Mouse (Mus musculus) limb, embryonic 11.5 days (tissue): ENCODE measurements around the gene Phyhipl. TPM values are rescaled to one million over a fixed set of nuclear protein-coding genes. Genes with fewer than 3 reads are reported as not detected.

Experiments used
- ATAC-seq: fragments of 200-750 bp; cut with Nextera tagmentation; 2 replicates; pipeline ENCODE4 v1.8.0; 2017; ENCODE audit warnings: low read depth; ENCODE audit not compliant: insufficient number of reproducible peaks, low FRiP score, low TSS enrichment
- DNase-seq: peaks from one replicate; pipeline ENCODE4 v3.0.0-alpha.2; 2015; ENCODE audit warnings: low spot score
- H3K27ac ChIP-seq: fragments of 300-500 bp; sonication (generic); replicated peaks from 2 replicates; pipeline ENCODE4 v1.5.1; 2014; ENCODE audit warnings: low read depth, mild to moderate bottlenecking, low read length
- H3K27me3 ChIP-seq: fragments of 300-500 bp; sonication (generic); 2 replicates; pipeline ENCODE4 v1.6.1; 2014; ENCODE audit warnings: mild to moderate bottlenecking, low read length, mixed read lengths; ENCODE audit not compliant: control insufficient read depth, insufficient read depth
- H3K36me3 ChIP-seq: fragments of 300-500 bp; sonication (generic); 2 replicates; pipeline ENCODE4 v1.6.1; 2014; ENCODE audit warnings: mild to moderate bottlenecking, low read length, moderate library complexity, mixed read lengths; ENCODE audit not compliant: control insufficient read depth, insufficient read depth
- H3K4me1 ChIP-seq: fragments of 300-500 bp; sonication (generic); 2 replicates; pipeline ENCODE4 v1.6.1; 2014; ENCODE audit warnings: low read length, mixed read lengths; ENCODE audit not compliant: control insufficient read depth, insufficient read depth
- H3K4me2 ChIP-seq: fragments of 300-500 bp; sonication (generic); 2 replicates; pipeline ENCODE4 v1.6.1; 2014; ENCODE audit warnings: low read depth, mild to moderate bottlenecking, moderate library complexity; ENCODE audit not compliant: severe bottlenecking
- H3K4me3 ChIP-seq: fragments of 300-500 bp; sonication (generic); 2 replicates; pipeline ENCODE4 v1.5.1; 2014; ENCODE audit warnings: low read depth, low read length
- H3K9ac ChIP-seq: fragments of 300-500 bp; sonication (generic); 2 replicates; pipeline ENCODE4 v1.6.1; 2014; ENCODE audit warnings: mild to moderate bottlenecking, low read length
- H3K9me3 ChIP-seq: fragments of 300-500 bp; sonication (generic); 2 replicates; pipeline ENCODE4 v1.6.1; 2016; ENCODE audit warnings: low read length; ENCODE audit not compliant: control insufficient read depth
- WGBS: fragments of 180-500 bp; shearing (Covaris S2); extraction: QIAGEN DNeasy Blood & Tissue Kit; methylation state at CpG from one replicate; pipeline ENCODE4 v1.1.7; 2014; 5-methylcytosine and 5-hydroxymethylcytosine counted together
- polyA plus RNA-seq: library from polyadenylated mRNA; unstranded; fragments of >200 nt; fragmentation: Nextera tagmentation; extraction: Ambion mirVana; gene quantifications from 2 replicates; pipeline ENCODE4 v1.2.1, GENCODE M21; 2014

The Phyhipl gene
- polyA plus RNA-seq, 1 experiment from 2014 or later: 2.1 TPM

DNA sequence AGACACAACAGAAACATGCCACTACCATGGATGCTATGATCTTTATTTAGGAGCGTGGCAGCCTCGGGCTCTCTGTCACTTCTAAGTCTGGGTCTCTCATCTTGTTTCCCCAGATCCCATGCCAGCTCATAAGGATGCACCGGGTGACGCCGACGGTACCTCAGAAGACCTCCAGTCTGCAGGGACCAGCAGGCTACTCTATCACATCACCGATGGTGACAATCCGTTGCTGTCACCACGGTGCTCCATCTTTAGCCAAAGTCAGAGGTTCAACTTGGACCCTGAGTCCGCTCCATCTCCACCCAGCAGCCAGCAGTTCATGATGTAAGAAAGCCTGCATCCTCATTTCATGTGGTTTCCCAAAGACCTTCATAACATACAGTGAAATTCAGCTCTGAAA lies 121.2 kb downstream of the Phyhipl start:
- WGBS: 94% methylated on average over 10 of the region's 10 CpGs
- ATAC-seq: no peak
- H3K4me3 ChIP-seq: no peak overlapping the region

GRCm38 (mm10) chr10:70533986-70534385 lies 121.8 kb downstream of the Phyhipl start:
- ATAC-seq: no peak
- no peaks in the 10 kb centered on the region for H3K9me3 ChIP-seq
- no peak overlapping the region for H3K9ac ChIP-seq
- H3K4me2 ChIP-seq: no peak overlapping the region
- no peak overlapping the region for H3K27ac ChIP-seq
- H3K4me1 ChIP-seq: no peaks in the 10 kb centered on the region
- H3K4me3 ChIP-seq: no peak overlapping the region
- no peaks in the 10 kb centered on the region for H3K36me3 ChIP-seq
- DNase-seq: no peak
- H3K27me3 ChIP-seq: no peaks in the 10 kb centered on the region
- 77% methylated on average over 12 of the region's 12 CpGs for WGBS

More for the DNA sequence above, 121.2 kb downstream of the Phyhipl start:
- no peak overlapping the region for H3K9ac ChIP-seq
- DNase-seq: no peak
- H3K4me1 ChIP-seq: no peaks in the 10 kb centered on the region
- H3K9me3 ChIP-seq: no peaks in the 10 kb centered on the region
- H3K27ac ChIP-seq: no peak overlapping the region
- H3K4me2 ChIP-seq: no peak overlapping the region
- no peaks in the 10 kb centered on the region for H3K27me3 ChIP-seq
- no peaks in the 10 kb centered on the region for H3K36me3 ChIP-seq

DNA sequence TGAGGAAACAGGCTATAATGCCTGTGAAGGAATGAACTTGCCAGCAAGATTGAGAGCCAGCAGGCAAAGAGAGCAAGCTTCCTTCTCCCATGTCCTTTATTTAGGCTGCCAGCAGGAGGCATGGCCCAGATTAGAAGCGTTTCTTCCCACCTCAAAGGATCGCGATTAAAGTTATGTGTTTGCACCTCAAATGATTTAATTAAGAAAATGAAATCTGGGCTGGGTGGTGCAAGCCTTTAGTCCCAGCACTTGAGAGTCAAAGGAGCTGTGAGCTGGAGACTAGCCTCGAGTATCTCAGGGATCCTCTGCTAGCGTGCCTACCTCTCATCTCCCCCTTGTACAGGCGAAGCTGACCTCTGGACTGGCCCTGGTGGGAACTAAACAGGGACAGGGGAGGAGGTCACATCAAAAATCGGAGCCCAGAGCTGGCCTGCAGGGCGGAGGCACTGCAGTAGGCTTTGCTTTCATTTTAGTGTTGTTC lies 122.4 kb downstream of the Phyhipl start:
- Histone ChIP-seq H3K4me1 (no peaks in the 10 kb centered on the region), H3K4me2 (no peak overlapping the region), H3K4me3 (no peak overlapping the region), H3K9me3 (no peaks in the 10 kb centered on the region), H3K9ac (no peak overlapping the region), H3K27me3 (no peaks in the 10 kb centered on the region), H3K36me3 (no peaks in the 10 kb centered on the region), H3K27ac (no peak overlapping the region)
- 77% methylated on average over 8 of the region's 8 CpGs for WGBS
- ATAC-seq (no peak), DNase-seq (no peak)

GRCm38 (mm10) chr10:70532249-70532648 lies 123.5 kb downstream of the Phyhipl start:
- ATAC-seq: no peak
- no peak overlapping the region for H3K4me2 ChIP-seq
- H3K36me3 ChIP-seq: no peaks in the 10 kb centered on the region
- DNase-seq: no peak
- no peak overlapping the region for H3K4me3 ChIP-seq
- H3K27ac ChIP-seq: no peak overlapping the region
- H3K27me3 ChIP-seq: no peaks in the 10 kb centered on the region
- no peak overlapping the region for H3K9ac ChIP-seq
- no peaks in the 10 kb centered on the region for H3K4me1 ChIP-seq
- no peaks in the 10 kb centered on the region for H3K9me3 ChIP-seq
- 91% methylated on average over 9 of the region's 9 CpGs for WGBS

DNA sequence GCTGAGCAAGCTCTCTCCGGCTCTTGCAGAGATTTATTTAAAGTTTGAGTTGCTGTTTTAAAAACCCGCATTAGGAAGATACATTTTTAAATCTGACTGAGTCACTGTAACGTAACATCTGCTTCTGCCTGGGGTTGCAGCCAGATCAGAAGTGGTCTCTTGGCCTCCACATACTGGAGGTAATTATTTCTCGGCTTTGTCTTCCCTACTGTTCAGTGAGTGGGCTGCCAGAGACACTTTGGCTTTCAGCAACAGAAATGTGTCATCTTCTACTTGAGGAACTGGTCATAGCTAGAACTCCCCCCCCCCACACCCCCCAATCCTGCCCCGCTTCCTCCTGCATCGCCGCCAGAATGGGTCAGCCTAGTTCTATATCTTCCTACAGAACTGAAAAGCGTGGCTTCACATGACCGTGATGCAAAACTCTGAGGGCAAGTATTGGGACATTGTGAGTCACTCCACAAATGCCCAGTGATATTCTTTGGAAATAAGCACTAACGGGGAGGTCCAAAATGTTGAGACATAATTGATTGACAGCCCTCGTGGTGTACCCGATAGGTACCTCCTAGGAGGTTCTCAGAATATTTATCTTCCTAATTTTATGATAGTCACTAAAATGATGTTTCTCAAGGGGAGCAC lies 125.5 kb downstream of the Phyhipl start:
- DNase-seq: no peak
- H3K36me3 ChIP-seq: no peaks in the 10 kb centered on the region
- no peak overlapping the region for H3K4me3 ChIP-seq
- no peaks in the 10 kb centered on the region for H3K4me1 ChIP-seq
- no peak overlapping the region for H3K27ac ChIP-seq
- no peaks in the 10 kb centered on the region for H3K27me3 ChIP-seq
- no peaks in the 10 kb centered on the region for H3K9me3 ChIP-seq
- no peak overlapping the region for H3K4me2 ChIP-seq
- WGBS: 95% methylated on average over 12 of the region's 12 CpGs
- ATAC-seq: no peak
- no peak overlapping the region for H3K9ac ChIP-seq

DNA sequence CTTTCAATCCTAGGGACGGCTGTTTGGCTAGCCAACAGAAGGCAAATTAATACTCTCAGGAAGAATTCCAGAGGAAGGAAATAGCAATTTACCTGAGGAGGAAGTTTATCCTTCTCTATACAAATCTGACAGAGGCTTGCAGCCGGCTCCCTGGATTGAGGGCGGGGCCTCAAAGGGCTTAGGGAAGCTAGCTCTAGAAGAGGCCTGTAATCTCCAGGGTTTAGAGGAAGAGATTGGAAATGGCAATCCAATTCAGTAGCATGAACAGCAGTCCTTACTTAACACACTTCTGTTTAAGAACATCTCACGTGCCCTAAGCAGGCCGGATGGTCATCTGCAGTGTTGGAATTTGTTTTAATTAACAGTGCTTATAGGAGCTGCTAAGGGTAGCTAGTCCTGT lies 134.4 kb downstream of the Phyhipl start:
- 21% methylated on average over 5 of the region's 5 CpGs for WGBS
- no peak overlapping the region for H3K27ac ChIP-seq

DNA sequence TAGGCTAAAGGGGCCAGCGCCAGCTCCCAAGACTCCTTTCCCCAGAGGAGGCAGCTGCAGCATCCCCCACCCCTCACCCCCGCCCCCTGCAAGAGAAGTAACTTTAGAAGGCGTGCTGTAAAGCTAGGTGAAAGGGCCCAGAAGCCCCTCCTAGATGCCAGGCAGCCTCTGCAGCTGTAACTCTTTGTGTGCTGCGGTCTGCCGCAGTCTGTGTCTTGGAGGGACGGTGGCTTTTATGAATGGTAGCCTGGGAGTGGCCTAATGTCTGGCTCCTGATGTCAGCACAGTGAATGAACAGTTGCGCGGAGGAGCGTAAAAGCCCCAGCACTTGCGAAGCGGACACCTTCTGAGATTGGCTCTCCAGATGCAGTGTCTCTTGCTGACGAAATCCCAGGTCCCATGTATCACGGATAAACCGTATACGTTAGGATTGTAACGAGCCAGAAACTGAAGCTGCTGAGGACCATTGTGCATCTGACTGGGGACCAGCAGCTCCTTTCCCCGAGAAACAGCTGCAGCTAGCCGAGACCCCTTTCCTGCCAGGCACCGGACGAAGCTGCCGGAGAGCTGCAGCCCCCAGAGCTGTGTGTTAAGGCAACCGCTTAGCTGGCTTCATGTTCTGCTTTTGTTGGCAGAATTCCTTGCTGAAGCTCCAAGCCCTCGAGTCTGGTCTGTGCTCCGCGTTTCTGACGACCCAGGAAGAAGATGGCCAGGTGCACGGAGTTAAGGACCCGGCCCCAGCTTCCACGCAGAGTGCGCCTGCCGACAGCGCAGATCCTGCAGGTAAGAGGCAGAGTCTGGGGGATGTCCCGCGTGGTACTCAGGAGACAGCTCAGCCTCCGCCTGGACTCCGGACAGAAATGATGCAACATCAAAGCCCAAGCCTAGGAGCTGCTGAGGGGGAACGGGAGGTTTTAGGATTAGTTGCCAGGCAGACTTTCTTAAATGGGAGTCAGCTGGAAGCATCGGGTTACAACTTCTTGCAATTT lies 135.3 kb downstream of the Phyhipl start:
- H3K4me1 ChIP-seq: peaks cover 4% of the 10 kb centered on the region; the same call in 1 of the 2 replicates
- peak overlapping the region; percentile 58 for H3K9ac ChIP-seq
- WGBS: under 1% methylated on average over 38 of the region's 38 CpGs
- H3K27ac ChIP-seq: peak overlapping the region; percentile 23
- peak; percentile 76 for ATAC-seq
- H3K27me3 ChIP-seq: no peaks in the 10 kb centered on the region
- peak overlapping the region; percentile 32 for H3K4me3 ChIP-seq
- H3K4me2 ChIP-seq: peak overlapping the region; percentile 57
- no peaks in the 10 kb centered on the region for H3K36me3 ChIP-seq
- no peaks in the 10 kb centered on the region for H3K9me3 ChIP-seq
- DNase-seq: peak; percentile 72

More for the DNA sequence above, 134.4 kb downstream of the Phyhipl start:
- Histone ChIP-seq H3K4me2 (peak overlapping the region; percentile 57), H3K9ac (no peak overlapping the region; the same call in 1 of the 2 replicates), H3K4me3 (peak overlapping the region; percentile 32), H3K9me3 (no peaks in the 10 kb centered on the region), H3K4me1 (peaks cover 4% of the 10 kb centered on the region; the same call in 1 of the 2 replicates), H3K36me3 (no peaks in the 10 kb centered on the region), H3K27me3 (no peaks in the 10 kb centered on the region)
- ATAC-seq (no peak), DNase-seq (peak; percentile 29)

DNA sequence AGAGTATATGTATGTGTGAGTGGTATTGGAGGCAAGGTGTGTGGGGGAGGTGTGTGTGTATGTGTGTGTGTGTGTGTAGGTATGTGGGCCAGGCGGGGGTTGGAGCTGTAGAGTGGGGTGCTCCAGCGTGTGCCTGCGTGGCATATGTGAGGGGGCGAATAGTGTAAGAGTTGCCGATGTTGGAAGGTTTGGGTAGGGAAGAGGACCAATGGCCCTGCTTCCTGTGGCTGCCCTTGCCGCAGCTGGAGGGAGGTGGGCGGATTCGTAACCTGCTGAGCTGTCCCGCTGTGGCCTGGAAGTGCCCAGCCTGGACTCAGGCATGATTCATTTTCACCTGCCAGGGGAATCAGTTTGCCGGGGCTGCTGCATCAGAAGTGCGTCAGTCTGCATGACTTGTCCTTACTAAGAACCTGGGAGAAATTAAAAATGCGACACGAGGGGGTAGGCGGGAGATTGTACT lies 136.1 kb downstream of the Phyhipl start:
- H3K4me3 ChIP-seq: peak overlapping the region; percentile 32
- H3K27me3 ChIP-seq: no peaks in the 10 kb centered on the region
- H3K4me2 ChIP-seq: peak overlapping the region; percentile 57
- peak overlapping the region; percentile 34; the same call in 1 of the 2 replicates for H3K9ac ChIP-seq
- H3K27ac ChIP-seq: peak overlapping the region; percentile 23; the same call in 1 of the 2 replicates
- 5% methylated on average over 14 of the region's 14 CpGs for WGBS
- peaks cover 4% of the 10 kb centered on the region; the same call in 1 of the 2 replicates for H3K4me1 ChIP-seq
- ATAC-seq (peak; percentile 60; the same call in 1 of the 2 replicates), DNase-seq (no peak)
- no peaks in the 10 kb centered on the region for H3K36me3 ChIP-seq
- no peaks in the 10 kb centered on the region for H3K9me3 ChIP-seq
